ENCODE assay signal across 12 mouse cellular contexts in genomic region chr6:31945347-31945746, GRCm38 (mm10).
"Had no signal": no experiment of that assay in that cellular context is flagged by ENCODE, and none has a peak within 500 bp of the region (broad histone marks: within the 10 kb centered on the region; RNA-seq: fewer than 3 reads in every experiment).

No protein-coding gene starts in this region.

- DNase-seq: gastrocnemius, adult 2 months; gastrocnemius, postnatal 10 days; gastrocnemius, postnatal 25 days; heart, adult 18-20 months; heart, postnatal 10 days; heart, postnatal 4 days; kidney, adult 18-20 months; kidney, adult 9 months; kidney, postnatal 10 days; kidney, postnatal 25 days; liver; liver, embryonic 13.5 days had no signal
